21 mouse cellular contexts compared by ENCODE assay signal in genomic region chr7:98532981-98533380, GRCm38 (mm10). TPM values are rescaled to one million over a fixed set of nuclear protein-coding genes. Genes with fewer than 3 reads are reported as not detected.
A peak's percentile ranks its signal among the peaks of the same experiment; 100 is the strongest.
DNase-seq lines count a peak whose midpoint lies in the region; ATAC-seq lines count a peak whose summit lies in the region.
"Had no signal": no experiment of that assay in that cellular context is flagged by ENCODE, and none has a peak within 500 bp of the region (broad histone marks: within the 10 kb centered on the region; RNA-seq: fewer than 3 reads in every experiment).

No protein-coding gene starts in this region.

- no peaks in the 10 kb centered on the region for H3K9me3 ChIP-seq in forebrain, embryonic 10.5 days
- H3K9me3 ChIP-seq: embryonic facial prominence, embryonic 10.5 days; embryonic facial prominence, embryonic 12.5 days; forebrain, embryonic 12.5 days had no signal

- no peak overlapping the region for H3K4me3 ChIP-seq in forebrain, embryonic 10.5 days
- H3K4me3 ChIP-seq: embryonic facial prominence, embryonic 10.5 days; embryonic facial prominence, embryonic 12.5 days; forebrain, embryonic 12.5 days had no signal

- H3K27me3 ChIP-seq in forebrain, embryonic 10.5 days (ENCODE audit: poor library complexity, severe bottlenecking), result no peaks in the 10 kb centered on the region
- H3K27me3 ChIP-seq: embryonic facial prominence, embryonic 12.5 days; forebrain, embryonic 12.5 days had no signal

- H3K27ac ChIP-seq in forebrain, embryonic 10.5 days, result no peak overlapping the region
- H3K27ac ChIP-seq: embryonic facial prominence, embryonic 10.5 days; embryonic facial prominence, embryonic 12.5 days; forebrain, embryonic 12.5 days had no signal

- ATAC-seq in CD4-positive, CD25-positive, alpha-beta regulatory T cell, adult 4 months, result peak; percentile 30
- ATAC-seq: forebrain, embryonic 14.5 days; forebrain, embryonic 16.5 days had no signal

- H3K36me3 ChIP-seq in forebrain, embryonic 10.5 days (replicated peaks), result no peaks in the 10 kb centered on the region
- H3K36me3 ChIP-seq: embryonic facial prominence, embryonic 10.5 days; embryonic facial prominence, embryonic 12.5 days; forebrain, embryonic 12.5 days had no signal

- peaks cover 12% of the 10 kb centered on the region for H3K4me1 ChIP-seq in forebrain, embryonic 10.5 days

- WGBS in forebrain, embryonic 10.5 days, result 92% methylated on average over 4 of the region's 4 CpGs

- peak; percentile 9 for DNase-seq in thymus, postnatal 4 days
- no peak for DNase-seq in thymus, adult 18-20 months
- DNase-seq in induced T-regulatory cell, adult 2 months (ENCODE audit: low read depth), result peak; percentile 76
- no peak for DNase-seq in forebrain, embryonic 10.5 days (ENCODE audit: extremely low spot score, low spot score)
- DNase-seq in urinary bladder, adult 18-20 months (ENCODE audit: low spot score in 2 of 2), result no peak
- DNase-seq in adrenal gland, adult (ENCODE audit: inconsistent age in 2 of 2, low spot score in 1 of 2), result no peak
- DNase-seq: adrenal gland, adult 2 months; adrenal gland, postnatal 10 days; adrenal gland, postnatal 36 days; B cell, adult 2 months; cerebellum, adult 11-12 months; cerebellum, adult 2 months; cerebellum, adult 9-10 months; cerebellum, postnatal 10 days; cerebellum, postnatal 25 days had no signal

RNA-seq across cellular contexts. Expression of gene Lrrc32, which starts 43.9 kb away (rescaled TPM):
- polyA plus RNA-seq in CD4-positive, CD25-positive, alpha-beta regulatory T cell, adult 4 months (2017; shearing (Covaris generic)), result 10 to 100 TPM; 55.1 to 95.2 TPM
- 4.7 and 4.8 TPM in 2 replicates for polyA plus RNA-seq in forebrain, embryonic 10.5 days (2016; fragmentation: Nextera tagmentation; extraction: Ambion mirVana)

Comparison
In these comparisons a context has a peak if more than half of its experiments do, and no peak if none do; other contexts are left out.
1. DNase-seq: peak in thymus, postnatal 4 days (single experiment) and induced T-regulatory cell, adult 2 months (single experiment); none in thymus, adult 18-20 months (0 of 2), forebrain, embryonic 10.5 days (single experiment), urinary bladder, adult 18-20 months (0 of 2) and adrenal gland, adult (0 of 2).